Mouse (Mus musculus) spleen, postnatal 4 days (tissue): ENCODE data around the gene Gnat1.

Source experiments
- DNase-seq, 2 experiments: peaks; one replicate each; pipeline ENCODE4 v3.0.0; 2022; ENCODE audit warnings: low spot score in 2 of 2

Gene Gnat1

GRCm38 (mm10) chr9:107626844-107627277 is 52.7 kb downstream of the Gnat1 start:
- DNase-seq, result peak; percentile 82 to 92

- DNase-seq, result no peak
These were observed 53.2 kb downstream of the Gnat1 start for GRCm38 (mm10) chr9:107626158-107626843.

- DNase-seq, result no peak
These were observed 54.0 kb downstream of the Gnat1 start for GRCm38 (mm10) chr9:107625351-107626128.

- no peak for DNase-seq
These were observed 54.6 kb downstream of the Gnat1 start for GRCm38 (mm10) chr9:107624951-107625350.

- DNase-seq, result no peak
These were observed 55.0 kb downstream of the Gnat1 start for GRCm38 (mm10) chr9:107624539-107624938.
